Mouse (Mus musculus): Measurements from ENCODE around the gene Stard13. TPM values are rescaled to one million over a fixed set of nuclear protein-coding genes. Genes with fewer than 3 reads are reported as not detected.

The Stard13 gene
- polyA plus RNA-seq, 1 experiment = 0.50 TPM

- Histone ChIP-seq H3K4me1 (ENCODE audit: control insufficient read depth, insufficient read depth, low read length) (no peaks in the 10 kb centered on the region), H3K4me3 (ENCODE audit: insufficient read depth, low read length) (no peak overlapping the region), H3K27ac (ENCODE audit: insufficient read depth, low read depth, low read length) (no peak overlapping the region)
- TF ChIP-seq POLR2A (IDR thresholded peaks at IDR 0.05; ENCODE audit: borderline replicate concordance, low read depth, low read length) (no peak), CTCF (IDR thresholded peaks at IDR 0.05; ENCODE audit: low read depth, low read length) (no peak)
Observed at GRCm38 (mm10) chr5:151076917-151077316, 156.7 kb downstream of the Stard13 start.

DNA sequence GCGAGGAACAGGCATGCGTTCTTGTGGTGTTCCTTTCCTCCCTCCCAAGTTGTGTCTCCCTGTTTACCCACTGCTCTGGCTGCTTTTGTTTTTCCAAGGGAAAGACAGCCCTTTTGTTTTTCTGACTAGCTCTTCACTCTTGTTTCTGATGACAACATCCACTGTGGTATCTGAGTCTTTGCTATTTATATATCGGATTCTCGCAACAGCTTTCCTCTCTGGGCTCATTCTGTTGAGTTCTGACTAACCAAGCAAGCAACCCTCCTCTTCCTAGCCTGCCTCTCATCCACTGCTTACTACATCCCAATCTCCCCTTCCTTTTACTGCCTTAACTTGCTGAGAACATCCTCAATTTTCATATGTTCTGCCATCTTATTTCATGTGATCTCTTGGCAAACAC lies 159.4 kb downstream of the Stard13 start:
- H3K4me3 ChIP-seq (ENCODE audit: insufficient read depth, low read length) = no peak overlapping the region
- no peak overlapping the region for H3K27ac ChIP-seq (ENCODE audit: insufficient read depth, low read depth, low read length)

DNA sequence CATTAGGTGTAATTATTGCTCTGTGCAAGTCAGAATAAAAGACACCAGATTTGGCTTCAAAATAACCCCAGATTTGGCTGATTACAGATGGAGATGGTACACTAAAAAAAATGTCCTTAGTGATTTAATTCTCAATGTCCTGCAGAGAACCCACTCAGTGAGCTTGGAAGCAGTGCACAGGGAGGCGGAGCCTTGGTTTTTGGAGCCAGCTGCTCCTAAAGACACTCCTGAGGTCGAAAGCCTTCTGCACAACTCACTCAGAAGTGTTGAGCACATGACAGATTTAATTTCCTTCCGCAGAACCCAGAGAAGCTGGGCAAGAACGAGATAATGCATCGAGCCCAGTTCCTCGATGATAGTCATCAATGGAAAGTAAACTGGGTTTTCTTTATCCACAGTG lies 162.2 kb downstream of the Stard13 start:
- Histone ChIP-seq H3K27ac (ENCODE audit: insufficient read depth, low read depth, low read length) (no peak overlapping the region), H3K4me3 (ENCODE audit: insufficient read depth, low read length) (no peak overlapping the region), H3K4me1 (ENCODE audit: control insufficient read depth, insufficient read depth, low read length) (0 out of 2 replicates have a peak, but pooled peaks cover 3% of the 10 kb centered on the region)
- TF ChIP-seq CTCF (IDR thresholded peaks at IDR 0.05; ENCODE audit: low read depth, low read length) (no peak), POLR2A (IDR thresholded peaks at IDR 0.05; ENCODE audit: borderline replicate concordance, low read depth, low read length) (no peak)

More for the DNA sequence above, 159.4 kb downstream of the Stard13 start:
- TF ChIP-seq POLR2A (IDR thresholded peaks at IDR 0.05; ENCODE audit: borderline replicate concordance, low read depth, low read length) = no peak
- H3K4me1 ChIP-seq (ENCODE audit: control insufficient read depth, insufficient read depth, low read length) = 0 out of 2 replicates have a peak, but pooled peaks cover 3% of the 10 kb centered on the region

- Histone ChIP-seq H3K4me1 (ENCODE audit: control insufficient read depth, insufficient read depth, low read length) (0 out of 2 replicates have a peak, but pooled peaks cover 3% of the 10 kb centered on the region), H3K27ac (ENCODE audit: insufficient read depth, low read depth, low read length) (no peak overlapping the region), H3K4me3 (ENCODE audit: insufficient read depth, low read length) (no peak overlapping the region)
- TF ChIP-seq POLR2A (IDR thresholded peaks at IDR 0.05; ENCODE audit: borderline replicate concordance, low read depth, low read length) = no peak
- no peak for TF ChIP-seq CTCF (IDR thresholded peaks at IDR 0.05; ENCODE audit: low read depth, low read length)
Observed at GRCm38 (mm10) chr5:151070896-151071295, 162.7 kb downstream of the Stard13 start.

GRCm38 (mm10) chr5:151069569-151069968 lies 164.1 kb downstream of the Stard13 start:
- Histone ChIP-seq H3K4me3 (ENCODE audit: insufficient read depth, low read length) (no peak overlapping the region), H3K4me1 (ENCODE audit: control insufficient read depth, insufficient read depth, low read length) (0 out of 2 replicates have a peak, but pooled peaks cover 3% of the 10 kb centered on the region), H3K27ac (ENCODE audit: insufficient read depth, low read depth, low read length) (no peak overlapping the region)
- no peak for TF ChIP-seq POLR2A (IDR thresholded peaks at IDR 0.05; ENCODE audit: borderline replicate concordance, low read depth, low read length)
- no peak for TF ChIP-seq CTCF (IDR thresholded peaks at IDR 0.05; ENCODE audit: low read depth, low read length)

DNA sequence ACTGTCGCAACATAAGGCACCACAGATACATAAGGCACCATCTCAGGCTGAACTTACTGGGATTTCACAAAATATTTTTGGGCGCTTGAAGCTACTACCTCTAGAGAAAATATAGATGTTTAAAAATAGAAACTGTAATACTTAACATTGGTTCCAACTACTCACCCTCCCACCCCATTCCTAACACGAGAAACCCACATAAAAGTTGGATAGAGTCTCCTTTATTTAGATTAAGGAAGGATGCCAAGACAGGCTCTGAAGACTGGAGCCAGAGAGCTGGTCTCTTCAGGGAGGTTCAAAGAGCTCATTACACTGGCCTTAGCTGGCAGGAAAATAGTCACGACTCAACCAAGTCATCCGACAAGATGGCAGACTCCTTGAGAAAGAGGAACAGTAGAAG lies 167.6 kb downstream of the Stard13 start:
- TF ChIP-seq POLR2A (IDR thresholded peaks at IDR 0.05; ENCODE audit: borderline replicate concordance, low read depth, low read length) (no peak), CTCF (IDR thresholded peaks at IDR 0.05; ENCODE audit: low read depth, low read length) (no peak)
- Histone ChIP-seq H3K4me3 (ENCODE audit: insufficient read depth, low read length) (no peak overlapping the region), H3K27ac (ENCODE audit: insufficient read depth, low read depth, low read length) (no peak overlapping the region), H3K4me1 (ENCODE audit: control insufficient read depth, insufficient read depth, low read length) (0 out of 2 replicates have a peak, but pooled peaks cover 3% of the 10 kb centered on the region)

GRCm38 (mm10) chr5:151065228-151065627 lies 168.4 kb downstream of the Stard13 start:
- Histone ChIP-seq H3K4me3 (ENCODE audit: insufficient read depth, low read length) (no peak overlapping the region), H3K27ac (ENCODE audit: insufficient read depth, low read depth, low read length) (no peak overlapping the region), H3K4me1 (ENCODE audit: control insufficient read depth, insufficient read depth, low read length) (0 out of 2 replicates have a peak, but pooled peaks cover 3% of the 10 kb centered on the region)

DNA sequence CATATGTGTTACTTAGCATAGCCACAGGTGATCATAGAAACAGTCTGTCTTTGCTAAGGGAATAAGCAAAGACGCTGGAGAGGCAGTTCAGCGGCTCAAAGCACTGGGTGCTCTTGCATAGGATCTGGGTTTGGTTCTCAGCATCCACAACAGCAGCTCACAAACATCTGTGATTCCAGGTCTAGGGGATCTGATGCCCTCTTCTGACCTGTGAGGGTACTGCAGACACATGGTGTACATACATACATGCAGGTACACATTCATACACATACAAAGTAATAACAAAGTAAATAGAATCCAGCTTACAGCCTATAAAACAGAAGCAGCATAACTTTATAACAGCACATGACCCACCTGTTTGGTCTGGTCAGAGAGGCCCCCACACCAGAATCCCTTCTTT lies 171.7 kb downstream of the Stard13 start:
- TF ChIP-seq CTCF (IDR thresholded peaks at IDR 0.05; ENCODE audit: low read depth, low read length) (no peak), POLR2A (IDR thresholded peaks at IDR 0.05; ENCODE audit: borderline replicate concordance, low read depth, low read length) (no peak)
- H3K27ac ChIP-seq (ENCODE audit: insufficient read depth, low read depth, low read length) = no peak overlapping the region
- H3K4me1 ChIP-seq (ENCODE audit: control insufficient read depth, insufficient read depth, low read length) = peaks cover 5% of the 10 kb centered on the region; the same call in 1 of the 2 replicates
- no peak overlapping the region for H3K4me3 ChIP-seq (ENCODE audit: insufficient read depth, low read length)

More at GRCm38 (mm10) chr5:151065228-151065627, 168.4 kb downstream of the Stard13 start:
- TF ChIP-seq POLR2A (IDR thresholded peaks at IDR 0.05; ENCODE audit: borderline replicate concordance, low read depth, low read length) (no peak), CTCF (IDR thresholded peaks at IDR 0.05; ENCODE audit: low read depth, low read length) (no peak)

DNA sequence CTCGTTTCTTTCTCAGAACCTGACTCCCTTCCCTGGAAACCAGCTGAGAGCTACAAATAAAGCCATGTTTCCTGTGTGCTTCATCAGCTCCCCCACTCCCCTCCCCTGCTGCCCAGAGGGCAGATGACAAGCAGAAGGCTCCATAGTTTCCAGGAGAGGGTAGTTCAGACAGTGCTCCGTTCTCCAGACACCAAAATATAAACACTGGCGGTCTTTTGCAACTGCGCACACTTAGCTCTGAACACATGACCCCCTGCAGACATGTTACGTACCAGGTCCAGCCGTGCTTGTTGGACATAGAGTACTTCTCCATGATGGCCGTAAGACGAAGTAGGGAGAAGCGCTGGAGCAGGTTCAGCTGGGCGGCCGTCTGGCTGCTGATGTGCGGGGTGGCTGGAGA lies 173.2 kb downstream of the Stard13 start:
- Histone ChIP-seq H3K4me1 (ENCODE audit: control insufficient read depth, insufficient read depth, low read length) (peaks cover 10% of the 10 kb centered on the region; the same call in 1 of the 2 replicates), H3K4me3 (ENCODE audit: insufficient read depth, low read length) (no peak overlapping the region), H3K27ac (ENCODE audit: insufficient read depth, low read depth, low read length) (no peak overlapping the region)
- no peak for TF ChIP-seq POLR2A (IDR thresholded peaks at IDR 0.05; ENCODE audit: borderline replicate concordance, low read depth, low read length)
- no peak for TF ChIP-seq CTCF (IDR thresholded peaks at IDR 0.05; ENCODE audit: low read depth, low read length)

- H3K4me3 ChIP-seq (ENCODE audit: insufficient read depth, low read length) = no peak overlapping the region
- peaks cover 10% of the 10 kb centered on the region; the same call in 1 of the 2 replicates for H3K4me1 ChIP-seq (ENCODE audit: control insufficient read depth, insufficient read depth, low read length)
- no peak for TF ChIP-seq POLR2A (IDR thresholded peaks at IDR 0.05; ENCODE audit: borderline replicate concordance, low read depth, low read length)
- no peak overlapping the region for H3K27ac ChIP-seq (ENCODE audit: insufficient read depth, low read depth, low read length)
Observed at GRCm38 (mm10) chr5:151059772-151060171, 173.9 kb downstream of the Stard13 start.

DNA sequence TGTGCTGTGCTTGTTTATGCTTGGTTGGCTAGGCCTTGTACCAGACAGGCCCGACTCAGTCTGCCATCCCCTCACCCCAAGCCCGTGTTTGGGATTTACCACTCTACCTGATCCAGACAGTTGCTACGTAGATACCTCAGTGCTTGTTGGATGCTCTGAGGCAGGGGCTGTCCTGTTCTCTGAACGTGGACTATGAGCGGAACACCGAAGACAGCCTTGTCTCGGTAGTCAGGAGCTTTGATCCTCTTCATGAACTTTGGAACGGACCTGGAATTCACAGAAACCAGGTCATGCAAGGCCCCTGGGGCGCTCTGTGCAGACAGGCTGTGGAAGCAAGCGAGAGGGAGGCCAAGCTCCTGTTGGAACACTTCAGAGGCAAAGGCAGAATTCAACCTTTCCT lies 174.3 kb downstream of the Stard13 start:
- H3K27ac ChIP-seq (ENCODE audit: insufficient read depth, low read depth, low read length) = no peak overlapping the region
- peaks cover 10% of the 10 kb centered on the region; the same call in 1 of the 2 replicates for H3K4me1 ChIP-seq (ENCODE audit: control insufficient read depth, insufficient read depth, low read length)
- TF ChIP-seq CTCF (IDR thresholded peaks at IDR 0.05; ENCODE audit: low read depth, low read length) = no peak
- no peak for TF ChIP-seq POLR2A (IDR thresholded peaks at IDR 0.05; ENCODE audit: borderline replicate concordance, low read depth, low read length)
- no peak overlapping the region for H3K4me3 ChIP-seq (ENCODE audit: insufficient read depth, low read length)
